In the genomic region with DNA sequence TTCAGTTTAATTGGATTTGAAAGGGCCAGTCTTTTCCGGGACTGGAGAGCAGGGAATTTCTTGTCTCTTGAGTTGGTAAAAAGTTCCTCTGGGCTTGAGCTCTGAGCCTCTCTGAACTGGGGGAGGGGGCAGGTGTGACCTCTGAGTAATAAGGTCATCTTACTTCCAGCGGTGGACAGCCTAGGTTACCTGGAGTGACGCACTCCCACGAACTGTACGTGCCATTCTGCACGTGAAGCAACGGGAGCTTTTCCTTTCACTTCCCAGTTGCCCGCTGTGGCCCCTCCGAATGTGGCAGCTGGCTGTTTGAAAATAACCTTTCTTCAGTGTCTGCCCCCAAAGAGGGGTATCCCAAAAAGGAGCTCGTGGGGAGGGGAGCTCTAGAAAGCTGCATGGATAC, we compare ENCODE assay signal across 8 mouse cellular contexts. TPM values are rescaled to one million over a fixed set of nuclear protein-coding genes. Genes with fewer than 3 reads are reported as not detected.
DNase-seq lines count a peak whose midpoint lies in the region; ATAC-seq lines count a peak whose summit lies in the region.

No protein-coding gene starts in this region.

- H3K9ac ChIP-seq in lung, embryonic 15.5 days = no peak overlapping the region
- H3K9ac ChIP-seq in embryonic facial prominence, embryonic 14.5 days (ENCODE audit: low read depth, low read length) = peak overlapping the region; percentile 8; the same call in 1 of the 2 replicates
- no peak overlapping the region for H3K9ac ChIP-seq in limb, embryonic 15.5 days
- H3K9ac ChIP-seq in stomach, embryonic 15.5 days = no peak overlapping the region

- no peak for DNase-seq in lung, postnatal 10 days
- no peak for DNase-seq in embryonic facial prominence, embryonic 14.5 days (ENCODE audit: low spot score)
- DNase-seq in ovary, postnatal 10 days (ENCODE audit: low spot score) = no peak
- no peak for DNase-seq in gastrocnemius, adult 8-10 months (ENCODE audit: low spot score in 2 of 2)

- no peak for ATAC-seq in lung, embryonic 15.5 days (ENCODE audit: borderline replicate concordance, extremely low read depth, low FRiP score, low TSS enrichment)
- no peak for ATAC-seq in embryonic facial prominence, embryonic 14.5 days (ENCODE audit: low read depth)
- no peak for ATAC-seq in limb, embryonic 15.5 days (ENCODE audit: insufficient number of reproducible peaks, low FRiP score, low TSS enrichment, low read depth)
- ATAC-seq in stomach, embryonic 15.5 days (ENCODE audit: insufficient read depth, low FRiP score, low read depth) = no peak
- no peak for ATAC-seq in inflammation-experienced regulatory T-cells, adult 6 months

- H3K4me3 ChIP-seq in lung, embryonic 15.5 days = peak overlapping the region; percentile 17; the same call in 1 of the 2 replicates
- peak overlapping the region; percentile 23; the same call in 1 of the 2 replicates for H3K4me3 ChIP-seq in embryonic facial prominence, embryonic 14.5 days (ENCODE audit: low read depth, low read length)
- H3K4me3 ChIP-seq in limb, embryonic 15.5 days = 0 out of 2 replicates have a peak overlapping the region, but pooled peaks have one; percentile 5
- H3K4me3 ChIP-seq in stomach, embryonic 15.5 days (replicated peaks) = peak overlapping the region; percentile 25; the same call in 1 of the 2 replicates

- peaks cover 28% of the 10 kb centered on the region for H3K4me1 ChIP-seq in lung, embryonic 15.5 days
- peaks cover 17% of the 10 kb centered on the region for H3K4me1 ChIP-seq in embryonic facial prominence, embryonic 14.5 days (ENCODE audit: control insufficient read depth, insufficient read depth, low read length)
- H3K4me1 ChIP-seq in limb, embryonic 15.5 days = peaks cover 26% of the 10 kb centered on the region
- H3K4me1 ChIP-seq in stomach, embryonic 15.5 days = peaks cover 19% of the 10 kb centered on the region; the same call in 1 of the 2 replicates

- H3K4me2 ChIP-seq in lung, embryonic 15.5 days = peak overlapping the region; percentile 45
- peak overlapping the region; percentile 43 for H3K4me2 ChIP-seq in embryonic facial prominence, embryonic 14.5 days (ENCODE audit: low read depth, low read length)
- H3K4me2 ChIP-seq in limb, embryonic 15.5 days = 0 out of 2 replicates have a peak overlapping the region, but pooled peaks have one; percentile 24
- H3K4me2 ChIP-seq in stomach, embryonic 15.5 days = peak overlapping the region; percentile 47

- H3K9me3 ChIP-seq in lung, embryonic 15.5 days = no peaks in the 10 kb centered on the region
- no peaks in the 10 kb centered on the region for H3K9me3 ChIP-seq in embryonic facial prominence, embryonic 14.5 days (ENCODE audit: control insufficient read depth, low read length)
- H3K9me3 ChIP-seq in limb, embryonic 15.5 days = no peaks in the 10 kb centered on the region
- H3K9me3 ChIP-seq in stomach, embryonic 15.5 days = no peaks in the 10 kb centered on the region

- WGBS in lung, embryonic 15.5 days = under 1% methylated on average over 10 of the region's 10 CpGs
- 2% methylated on average over 10 of the region's 10 CpGs for WGBS in embryonic facial prominence, embryonic 14.5 days
- 2% methylated on average over 10 of the region's 10 CpGs for WGBS in limb, embryonic 15.5 days
- 5% methylated on average over 10 of the region's 10 CpGs for WGBS in stomach, embryonic 15.5 days

- peaks cover 63% of the 10 kb centered on the region for H3K27me3 ChIP-seq in lung, embryonic 15.5 days
- H3K27me3 ChIP-seq in embryonic facial prominence, embryonic 14.5 days (replicated peaks; ENCODE audit: control insufficient read depth, insufficient read depth, low read length) = peaks cover 60% of the 10 kb centered on the region
- peaks cover 66% of the 10 kb centered on the region for H3K27me3 ChIP-seq in limb, embryonic 15.5 days
- peaks cover 29% of the 10 kb centered on the region; the same call in 1 of the 2 replicates for H3K27me3 ChIP-seq in stomach, embryonic 15.5 days (replicated peaks)

- H3K27ac ChIP-seq in lung, embryonic 15.5 days = no peak overlapping the region
- H3K27ac ChIP-seq in embryonic facial prominence, embryonic 14.5 days (replicated peaks; ENCODE audit: low read depth, low read length) = no peak overlapping the region
- H3K27ac ChIP-seq in limb, embryonic 15.5 days = no peak overlapping the region
- H3K27ac ChIP-seq in stomach, embryonic 15.5 days = no peak overlapping the region

- no peaks in the 10 kb centered on the region for H3K36me3 ChIP-seq in lung, embryonic 15.5 days
- H3K36me3 ChIP-seq in embryonic facial prominence, embryonic 14.5 days (ENCODE audit: control insufficient read depth, insufficient read depth, low read length) = no peaks in the 10 kb centered on the region
- H3K36me3 ChIP-seq in limb, embryonic 15.5 days = no peaks in the 10 kb centered on the region
- H3K36me3 ChIP-seq in stomach, embryonic 15.5 days = no peaks in the 10 kb centered on the region

RNA-seq across cellular contexts. Expression of a gene that starts 1.8 kb away (rescaled TPM):
- polyA plus RNA-seq in lung, embryonic 15.5 days (2015; fragmentation: Nextera tagmentation; extraction: Ambion mirVana) = 13.7 and 14.1 TPM in 2 replicates
- polyA plus RNA-seq in embryonic facial prominence, embryonic 14.5 days (2014; fragmentation: Nextera tagmentation; extraction: Ambion mirVana) = 6.7 and 8.5 TPM in 2 replicates
- polyA plus RNA-seq in limb, embryonic 15.5 days (2015; fragmentation: Nextera tagmentation; extraction: Ambion mirVana) = 6.1 and 7.4 TPM in 2 replicates
- 10.0 and 10.5 TPM in 2 replicates for polyA plus RNA-seq in stomach, embryonic 15.5 days (2015; fragmentation: Nextera tagmentation; extraction: Ambion mirVana)
- total RNA-seq in gastrocnemius, adult 8-10 months (2022) = under 1 TPM in 3 of 4 experiments, not detected in 1; 0.25 to 0.73 (median 0.65) TPM
- polyA plus RNA-seq in inflammation-experienced regulatory T-cells, adult 6 months (2017; shearing (Covaris generic)) = under 1 TPM in 2 of 3 experiments, not detected in 1; 0.59 to 0.75 TPM
